Mouse (Mus musculus): ENCODE measurements around the gene Tjp2.

Tjp2 gene

GRCm38 (mm10) chr19:24134144-24134911 lies 90.5 kb downstream of the Tjp2 start:
- DNase-seq (ENCODE audit: low read depth, low spot score) = no peak

GRCm38 (mm10) chr19:24123534-24124290 lies 101.1 kb downstream of the Tjp2 start:
- no peak for DNase-seq (ENCODE audit: low read depth, low spot score)

- DNase-seq (ENCODE audit: low read depth, low spot score) = no peak
Measured at GRCm38 (mm10) chr19:24123087-24123486, 101.7 kb downstream of the Tjp2 start.

DNA sequence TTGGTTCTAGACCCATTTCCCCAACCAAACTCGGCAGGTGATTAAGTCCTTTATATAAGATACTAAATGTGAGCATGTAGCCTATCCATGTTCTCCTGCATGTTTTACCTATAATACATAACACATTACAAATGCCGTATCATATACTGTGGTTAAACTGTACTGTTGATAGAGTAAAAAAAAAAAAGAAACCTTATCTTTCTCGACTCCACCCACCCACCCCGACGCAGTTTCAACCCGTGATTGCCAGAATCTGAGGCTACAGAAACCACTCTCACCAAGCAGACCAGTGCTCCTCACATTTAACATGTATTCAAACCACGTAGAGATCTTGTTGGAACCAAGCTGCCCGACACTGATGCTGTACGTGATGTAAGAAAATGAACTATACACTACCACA lies 102.2 kb downstream of the Tjp2 start:
- no peak for DNase-seq (ENCODE audit: low read depth, low spot score)

GRCm38 (mm10) chr19:24120811-24121210 lies 104.0 kb downstream of the Tjp2 start:
- DNase-seq (ENCODE audit: low read depth, low spot score) = no peak

DNA sequence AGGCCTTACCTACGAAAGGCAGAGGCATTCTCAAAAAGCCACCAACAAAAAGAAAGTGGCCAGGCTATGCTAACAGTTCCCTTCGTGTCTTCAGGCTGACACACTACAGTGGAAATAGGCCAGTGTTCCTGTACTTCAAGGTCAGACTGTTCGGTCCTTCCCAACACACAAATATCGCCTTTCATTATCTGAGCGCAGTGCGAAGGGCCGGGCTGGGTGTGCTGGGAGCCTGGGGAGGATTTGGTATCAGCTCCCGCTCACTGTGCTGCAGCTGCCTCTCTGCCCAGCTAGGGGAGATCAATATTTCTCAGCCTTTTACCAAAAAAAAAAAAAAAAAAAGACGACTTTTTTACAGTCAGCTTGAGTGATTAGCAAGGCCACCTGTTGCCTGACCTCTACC lies 106.1 kb downstream of the Tjp2 start:
- DNase-seq (ENCODE audit: low read depth, low spot score) = no peak

DNA sequence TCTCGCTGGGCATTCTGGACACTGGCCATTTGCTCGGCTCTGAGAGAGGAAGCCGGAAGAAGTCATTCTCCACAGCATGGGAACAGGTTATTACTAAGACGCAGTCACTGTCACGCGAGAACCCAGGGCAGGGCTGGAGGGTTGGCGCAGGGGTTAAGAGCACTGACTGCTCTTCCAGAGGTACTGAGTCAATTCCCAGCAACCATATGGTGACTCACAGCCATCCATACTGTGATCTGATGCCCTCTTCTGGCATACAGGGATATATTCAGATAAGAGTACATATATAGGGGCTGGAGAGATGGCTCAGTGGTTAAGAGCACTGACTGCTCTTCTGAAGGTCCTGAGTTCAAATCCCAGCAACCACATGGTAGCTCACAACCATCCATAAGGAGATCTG lies 113.2 kb downstream of the Tjp2 start:
- no peak for DNase-seq (ENCODE audit: low read depth, low spot score)

- no peak for DNase-seq (ENCODE audit: low read depth, low spot score)
Measured at GRCm38 (mm10) chr19:24107707-24108106, 117.1 kb downstream of the Tjp2 start.

DNA sequence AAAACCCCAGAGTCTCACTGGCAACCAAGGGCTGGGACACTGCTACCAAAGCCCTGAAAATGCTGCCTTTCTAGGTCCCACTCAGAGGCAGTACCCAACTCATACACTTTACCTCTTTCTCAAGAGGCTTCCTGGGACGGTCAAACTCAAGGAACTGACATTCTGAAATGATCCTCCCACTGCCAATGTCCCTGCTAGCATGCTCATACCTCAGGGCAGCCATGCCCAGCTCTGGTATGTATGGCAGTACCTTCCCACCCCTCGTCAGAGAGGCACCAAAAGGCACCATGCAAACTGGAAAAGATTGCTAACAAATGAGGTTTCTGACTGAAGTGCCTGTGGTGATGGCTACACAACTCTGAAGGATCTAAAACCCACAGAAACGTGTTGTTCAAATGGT lies 121.0 kb downstream of the Tjp2 start:
- DNase-seq (ENCODE audit: low read depth, low spot score) = no peak

- DNase-seq (ENCODE audit: low read depth, low spot score) = no peak
Measured at GRCm38 (mm10) chr19:24102562-24103126, 122.2 kb downstream of the Tjp2 start.

GRCm38 (mm10) chr19:24101183-24101582 lies 123.6 kb downstream of the Tjp2 start:
- peak; percentile 24 for DNase-seq (ENCODE audit: low read depth, low spot score)

- DNase-seq (ENCODE audit: low read depth, low spot score) = no peak
Measured at GRCm38 (mm10) chr19:24098691-24099090, 126.1 kb downstream of the Tjp2 start.

GRCm38 (mm10) chr19:24097666-24098455 lies 127.0 kb downstream of the Tjp2 start:
- no peak for DNase-seq (ENCODE audit: low read depth, low spot score)

DNA sequence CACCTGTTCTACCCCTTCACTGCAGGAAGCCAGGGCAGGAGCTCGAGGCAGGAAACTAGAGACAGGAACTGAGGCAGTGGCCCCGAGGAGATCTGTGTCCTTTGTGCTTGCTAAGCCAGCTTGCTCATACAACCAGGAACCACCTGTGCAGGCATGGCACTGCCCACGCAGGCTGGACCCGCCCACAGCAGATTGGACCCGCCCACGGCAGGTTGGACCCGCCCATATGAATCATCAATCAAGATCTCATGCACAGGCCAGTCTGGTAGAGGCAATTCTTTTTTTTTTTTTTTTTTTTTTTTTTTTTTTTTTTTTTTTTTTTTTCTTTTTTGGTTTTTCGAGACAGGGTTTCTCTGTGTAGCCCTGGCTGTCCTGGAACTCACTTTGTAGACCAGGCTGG lies 132.8 kb downstream of the Tjp2 start:
- peak; percentile 2 for DNase-seq (ENCODE audit: low read depth, low spot score)

- no peak for DNase-seq (ENCODE audit: low read depth, low spot score)
Measured at GRCm38 (mm10) chr19:24090366-24090765, 134.5 kb downstream of the Tjp2 start.

DNA sequence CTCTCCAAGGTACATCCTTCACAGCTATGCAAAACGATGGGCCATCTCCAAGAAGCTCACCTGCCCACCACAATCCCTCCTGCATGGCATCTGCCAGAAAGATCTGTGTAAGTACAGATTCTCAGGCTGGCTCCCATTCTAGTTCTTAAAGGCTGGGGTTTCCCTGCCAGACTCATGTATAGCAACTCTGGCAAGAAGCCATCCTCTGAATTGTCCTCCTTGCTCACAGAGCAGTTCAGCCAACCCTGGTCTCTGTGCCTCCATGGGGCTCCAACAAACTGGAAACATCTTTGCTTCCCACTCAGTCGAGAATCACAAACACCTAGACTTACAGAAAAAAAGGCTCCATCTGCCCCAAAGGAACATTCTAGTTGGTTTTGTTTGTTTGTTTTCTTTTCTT lies 139.5 kb downstream of the Tjp2 start:
- DNase-seq (ENCODE audit: low read depth, low spot score) = no peak

- DNase-seq (ENCODE audit: low read depth, low spot score) = no peak
Measured at GRCm38 (mm10) chr19:24080417-24081080, 144.3 kb downstream of the Tjp2 start.

DNA sequence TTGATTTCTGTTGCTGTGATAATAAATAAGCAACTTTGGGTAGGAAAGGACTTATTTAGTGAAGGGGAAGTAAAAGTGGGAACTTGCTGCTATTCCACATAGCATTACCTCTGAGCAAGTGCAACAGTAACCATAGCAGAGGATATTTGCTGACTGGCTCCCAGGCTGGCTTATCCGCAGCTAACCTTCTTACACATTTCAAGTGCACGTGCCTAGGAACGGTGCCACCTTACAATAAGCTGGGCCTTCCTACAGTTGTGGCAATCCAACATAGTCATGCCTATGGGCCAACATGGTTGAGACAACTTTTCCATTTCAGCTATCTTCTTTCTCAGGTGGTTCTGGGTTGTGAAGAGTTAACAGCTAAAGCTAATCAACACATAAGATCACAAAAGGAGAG lies 147.2 kb downstream of the Tjp2 start:
- DNase-seq (ENCODE audit: low read depth, low spot score) = no peak

- no peak for DNase-seq (ENCODE audit: low read depth, low spot score)
Measured at GRCm38 (mm10) chr19:24076536-24076935, 148.3 kb downstream of the Tjp2 start.

- DNase-seq (ENCODE audit: low read depth, low spot score) = no peak
Measured at GRCm38 (mm10) chr19:24075927-24076326, 148.9 kb downstream of the Tjp2 start.

GRCm38 (mm10) chr19:24073155-24073554 lies 151.7 kb downstream of the Tjp2 start:
- no peak for DNase-seq (ENCODE audit: low read depth, low spot score)
